Mouse (Mus musculus) hindbrain, embryonic 10.5 days (tissue): Measurements from ENCODE around the gene Samd4b. TPM values are rescaled to one million over a fixed set of nuclear protein-coding genes. Genes with fewer than 3 reads are reported as not detected.

Experiments used
- DNase-seq: peaks from one replicate; pipeline ENCODE4 v3.0.0-alpha.2; 2017; ENCODE audit warnings: low spot score
- H3K27ac ChIP-seq: fragments of 300-500 bp; sonication (generic); 2 replicates; pipeline ENCODE4 v1.5.1; 2016; ENCODE audit warnings: mild to moderate bottlenecking, moderate library complexity
- H3K27me3 ChIP-seq: fragments of 300-500 bp; sonication (generic); 2 replicates; pipeline ENCODE4 v1.6.1; 2016; ENCODE audit warnings: mild to moderate bottlenecking; ENCODE audit not compliant: poor library complexity, insufficient read depth, severe bottlenecking
- H3K36me3 ChIP-seq: fragments of 300-500 bp; sonication (generic); 2 replicates; pipeline ENCODE4 v1.6.1; 2016; ENCODE audit warnings: mild to moderate bottlenecking, moderate library complexity
- H3K4me1 ChIP-seq: fragments of 300-500 bp; sonication (generic); replicated peaks from 2 replicates; pipeline ENCODE4 v1.6.1; 2016; ENCODE audit warnings: mild to moderate bottlenecking
- H3K4me3 ChIP-seq: fragments of 300-500 bp; sonication (generic); 2 replicates; pipeline ENCODE4 v1.5.1; 2016; ENCODE audit warnings: mild to moderate bottlenecking, moderate library complexity
- H3K9me3 ChIP-seq: fragments of 300-500 bp; sonication (generic); 2 replicates; pipeline ENCODE4 v1.6.1; 2016; ENCODE audit warnings: mild to moderate bottlenecking, moderate library complexity
- WGBS: fragments of 180-500 bp; shearing (Covaris S2); methylation state at CpG from one replicate; pipeline ENCODE4 v1.1.7; 2016; 5-methylcytosine and 5-hydroxymethylcytosine counted together
- polyA plus RNA-seq: library from polyadenylated mRNA; unstranded; fragments of >200 nt; fragmentation: Nextera tagmentation; extraction: Ambion mirVana; gene quantifications from 2 replicates; pipeline ENCODE4 v1.2.1, GENCODE M21; 2016

Samd4b gene
- polyA plus RNA-seq, 1 experiment from 2014 or later, result 44.0 TPM

GRCm38 (mm10) chr7:28441776-28442485 is 156.0 kb downstream of the Samd4b start:
- H3K9me3 ChIP-seq, result no peaks in the 10 kb centered on the region
- 85% methylated on average over 14 of the region's 14 CpGs for WGBS
- H3K27ac ChIP-seq, result no peak overlapping the region
- DNase-seq, result no peak
- peaks cover 10% of the 10 kb centered on the region for H3K4me1 ChIP-seq
- H3K36me3 ChIP-seq, result no peaks in the 10 kb centered on the region
- H3K27me3 ChIP-seq, result peaks cover 7% of the 10 kb centered on the region
- no peak overlapping the region for H3K4me3 ChIP-seq

DNA sequence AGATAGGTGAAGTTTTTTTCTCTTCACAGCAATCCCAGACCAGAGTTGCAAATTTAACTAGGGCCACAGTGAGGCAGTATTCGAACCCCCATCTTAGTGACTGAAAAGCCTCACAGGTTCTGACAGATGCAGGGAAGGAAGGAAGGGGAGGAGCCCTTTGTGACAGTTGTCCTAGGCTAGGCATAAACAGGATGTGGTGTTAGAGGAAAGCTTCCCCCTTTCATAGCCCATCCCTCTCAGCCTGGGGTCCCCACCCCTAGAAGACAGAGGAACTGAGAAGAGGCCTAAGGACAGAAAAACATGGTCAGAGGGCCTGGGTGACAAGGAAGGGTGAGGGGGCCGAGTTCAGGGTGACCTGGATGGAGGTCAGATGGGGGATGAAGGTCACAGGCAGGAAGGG is 157.2 kb downstream of the Samd4b start:
- no peak for DNase-seq
- 48% methylated on average over 2 of the region's 2 CpGs for WGBS
- H3K27ac ChIP-seq, result no peak overlapping the region; the same call in 1 of the 2 replicates
- H3K36me3 ChIP-seq, result no peaks in the 10 kb centered on the region
- H3K4me1 ChIP-seq, result peaks cover 5% of the 10 kb centered on the region
- peaks cover 3% of the 10 kb centered on the region for H3K27me3 ChIP-seq
- H3K4me3 ChIP-seq, result no peak overlapping the region
- no peaks in the 10 kb centered on the region for H3K9me3 ChIP-seq

- H3K27me3 ChIP-seq, result no peaks in the 10 kb centered on the region
- peaks cover 2% of the 10 kb centered on the region; the same call in 1 of the 2 replicates for H3K36me3 ChIP-seq
- no peak for DNase-seq
- H3K4me3 ChIP-seq, result no peak overlapping the region
- WGBS, result 85% methylated on average over 2 of the region's 2 CpGs
- H3K27ac ChIP-seq, result no peak overlapping the region
- H3K4me1 ChIP-seq, result peaks cover 25% of the 10 kb centered on the region
- H3K9me3 ChIP-seq, result no peaks in the 10 kb centered on the region
Observed at GRCm38 (mm10) chr7:28438771-28439170, 159.2 kb downstream of the Samd4b start.

DNA sequence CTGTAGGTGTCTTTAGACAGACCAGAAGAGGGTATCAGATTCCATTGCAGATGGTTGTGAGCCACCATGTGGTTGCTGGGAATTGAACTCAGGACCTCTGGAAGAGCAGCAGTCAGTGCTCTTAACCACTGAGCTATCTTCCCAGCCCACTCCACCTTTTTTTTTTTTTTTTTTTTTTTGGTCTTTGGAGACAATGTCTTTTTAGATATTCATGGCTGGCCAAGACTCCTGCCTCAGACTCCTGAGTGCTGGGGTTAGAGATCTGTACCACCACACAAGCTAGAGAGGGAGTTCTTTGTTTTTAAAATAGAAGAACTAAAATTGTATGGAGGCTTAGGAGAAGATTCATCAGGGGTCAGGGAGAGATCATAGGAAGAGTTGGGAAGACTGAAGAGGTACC is 160.0 kb downstream of the Samd4b start:
- Histone ChIP-seq H3K4me3 (no peak overlapping the region), H3K4me1 (peaks cover 33% of the 10 kb centered on the region)
- DNase-seq, result no peak

GRCm38 (mm10) chr7:28436932-28437570 is 160.9 kb downstream of the Samd4b start, which contains the start of gene Gmfg:
TSS of gene Gmfg (plus strand) at chr7:28437447.
- Histone ChIP-seq H3K27me3 (no peaks in the 10 kb centered on the region), H3K36me3 (peaks cover 19% of the 10 kb centered on the region), H3K9me3 (no peaks in the 10 kb centered on the region), H3K4me3 (peak within 1 kb of the TSS; percentile 96), H3K4me1 (peaks cover 42% of the 10 kb centered on the region), H3K27ac (peak within 1 kb of the TSS; percentile 90)
- 2% methylated on average over 16 of the region's 16 CpGs for WGBS
- peak; percentile 82 for DNase-seq

More for the DNA sequence above, 160.0 kb downstream of the Samd4b start:
- H3K27me3 ChIP-seq, result no peaks in the 10 kb centered on the region
- peaks cover 10% of the 10 kb centered on the region for H3K36me3 ChIP-seq
- no peaks in the 10 kb centered on the region for H3K9me3 ChIP-seq
- no peak overlapping the region for H3K27ac ChIP-seq

- no peaks in the 10 kb centered on the region for H3K27me3 ChIP-seq
- peaks cover 42% of the 10 kb centered on the region for H3K4me1 ChIP-seq
- peak overlapping the region; percentile 96 for H3K4me3 ChIP-seq
- peaks cover 26% of the 10 kb centered on the region for H3K36me3 ChIP-seq
- DNase-seq, result peak; percentile 100
- H3K9me3 ChIP-seq, result no peaks in the 10 kb centered on the region
- H3K27ac ChIP-seq, result peak overlapping the region; percentile 90
- under 1% methylated on average over 49 of the region's 64 CpGs for WGBS
Observed at GRCm38 (mm10) chr7:28436271-28436904, 161.6 kb downstream of the Samd4b start.

- H3K36me3 ChIP-seq, result peaks cover 32% of the 10 kb centered on the region
- no peak for DNase-seq
- H3K9me3 ChIP-seq, result no peaks in the 10 kb centered on the region
- no peaks in the 10 kb centered on the region for H3K27me3 ChIP-seq
- 8% methylated on average over 48 of the region's 70 CpGs for WGBS
- H3K4me3 ChIP-seq, result peak overlapping the region; percentile 96
- H3K4me1 ChIP-seq, result peaks cover 42% of the 10 kb centered on the region
- H3K27ac ChIP-seq, result peak overlapping the region; percentile 90
Observed at GRCm38 (mm10) chr7:28435660-28436259, 162.2 kb downstream of the Samd4b start.

GRCm38 (mm10) chr7:28432252-28432651 is 165.7 kb downstream of the Samd4b start:
- Histone ChIP-seq H3K27me3 (no peaks in the 10 kb centered on the region), H3K4me3 (no peak overlapping the region), H3K27ac (no peak overlapping the region), H3K36me3 (peaks cover 51% of the 10 kb centered on the region), H3K9me3 (no peaks in the 10 kb centered on the region), H3K4me1 (peaks cover 39% of the 10 kb centered on the region)
- 94% methylated on average over 2 of the region's 2 CpGs for WGBS
- no peak for DNase-seq

DNA sequence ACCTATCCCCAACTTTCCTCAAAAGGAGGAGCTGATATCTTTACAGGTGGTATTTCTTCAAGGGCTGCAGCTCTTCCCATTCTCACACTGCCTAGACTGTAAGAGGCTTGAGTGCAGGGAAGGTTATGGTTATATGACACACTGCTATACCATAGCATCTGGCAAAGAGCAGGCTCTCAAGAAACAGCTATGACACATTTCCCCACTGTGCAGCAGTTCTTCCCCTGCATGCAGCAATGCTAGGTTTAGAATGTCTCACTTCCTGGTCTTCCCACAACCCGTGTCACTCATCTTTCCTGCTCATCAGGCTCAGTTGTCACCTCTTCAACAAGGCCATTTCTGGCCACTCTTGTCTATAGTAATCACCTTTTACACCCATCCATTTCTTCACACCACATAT is 167.4 kb downstream of the Samd4b start:
- 88% methylated on average over 1 of the region's 1 CpGs for WGBS
- peaks cover 34% of the 10 kb centered on the region for H3K4me1 ChIP-seq
- H3K27ac ChIP-seq, result no peak overlapping the region
- peaks cover 54% of the 10 kb centered on the region for H3K36me3 ChIP-seq
- no peak for DNase-seq
- H3K27me3 ChIP-seq, result no peaks in the 10 kb centered on the region
- no peaks in the 10 kb centered on the region for H3K9me3 ChIP-seq
- no peak overlapping the region for H3K4me3 ChIP-seq

GRCm38 (mm10) chr7:28427738-28428137 is 170.2 kb downstream of the Samd4b start:
- DNase-seq, result no peak
- no peak overlapping the region for H3K27ac ChIP-seq
- peaks cover 7% of the 10 kb centered on the region for H3K4me1 ChIP-seq
- peaks cover 60% of the 10 kb centered on the region for H3K36me3 ChIP-seq
- no peaks in the 10 kb centered on the region for H3K27me3 ChIP-seq
- no peak overlapping the region for H3K4me3 ChIP-seq
- H3K9me3 ChIP-seq, result no peaks in the 10 kb centered on the region

DNA sequence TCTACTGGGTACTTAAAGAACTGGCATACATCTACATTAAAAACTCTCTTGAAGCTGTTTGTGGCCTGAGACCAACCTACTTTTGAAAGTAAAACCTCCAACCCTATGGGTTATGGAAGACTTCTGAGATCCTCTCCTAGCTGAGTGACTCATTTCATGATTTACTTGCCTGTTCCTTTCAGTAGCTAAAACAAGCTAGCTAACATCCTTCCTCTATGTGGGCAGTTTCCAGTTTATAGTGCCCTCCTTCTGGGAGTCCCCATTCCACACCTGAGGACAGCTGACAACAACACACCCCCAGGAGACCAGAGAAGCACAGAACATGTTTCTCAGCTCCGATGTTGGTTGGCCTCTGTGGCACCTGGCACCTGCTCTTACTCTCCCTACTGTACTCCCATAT is 174.9 kb downstream of the Samd4b start:
- no peaks in the 10 kb centered on the region for H3K9me3 ChIP-seq
- no peak overlapping the region for H3K4me3 ChIP-seq
- WGBS, result 88% methylated on average over 1 of the region's 1 CpGs
- no peaks in the 10 kb centered on the region for H3K27me3 ChIP-seq
- DNase-seq, result no peak
- H3K4me1 ChIP-seq, result no peaks in the 10 kb centered on the region
- H3K36me3 ChIP-seq, result peaks cover 77% of the 10 kb centered on the region
- no peak overlapping the region for H3K27ac ChIP-seq

DNA sequence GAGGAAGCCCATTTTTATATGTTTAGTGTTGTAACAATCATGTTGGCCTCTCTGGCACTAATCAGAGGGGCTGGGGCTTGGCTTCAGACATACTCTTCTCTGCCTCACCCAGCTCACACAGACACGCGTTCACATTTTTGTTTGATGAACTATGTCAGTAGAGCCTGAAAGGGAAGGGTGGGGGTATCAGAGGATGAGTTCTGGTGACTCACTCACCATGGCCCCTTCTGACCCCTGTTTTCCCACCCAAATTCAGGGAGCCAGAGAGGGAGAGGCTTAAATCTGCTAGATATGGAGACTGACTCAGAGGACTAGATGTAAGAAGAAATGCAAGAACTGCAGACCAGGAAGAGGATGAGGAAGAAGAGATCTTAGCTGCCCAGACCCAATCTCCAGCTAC is 178.5 kb downstream of the Samd4b start:
- H3K27me3 ChIP-seq, result no peaks in the 10 kb centered on the region

More for the DNA sequence above, 178.5 kb downstream of the Samd4b start:
- Histone ChIP-seq H3K4me1 (no peaks in the 10 kb centered on the region), H3K27ac (no peak overlapping the region), H3K4me3 (no peak overlapping the region), H3K36me3 (peaks cover 100% of the 10 kb centered on the region), H3K9me3 (no peaks in the 10 kb centered on the region)
- WGBS, result 96% methylated on average over 2 of the region's 2 CpGs
- no peak for DNase-seq
